Mouse (Mus musculus) megakaryocyte, embryonic 14.5 days (primary cell): ENCODE data around the gene Lnx1. TPM values are rescaled to one million over a fixed set of nuclear protein-coding genes. Genes with fewer than 3 reads are reported as not detected.

Source experiments
- H3K27me3 ChIP-seq: replicated peaks from 2 replicates; pipeline ENCODE3; 2012; ENCODE audit warnings: inconsistent platforms
- H3K36me3 ChIP-seq: replicated peaks from 2 replicates; pipeline ENCODE3; 2012; ENCODE audit warnings: low read length, inconsistent platforms, mixed read lengths
- H3K4me1 ChIP-seq: 2 replicates; pipeline ENCODE4 v1.6.1; 2012; ENCODE audit warnings: inconsistent platforms
- H3K4me3 ChIP-seq: replicated peaks from 2 replicates; pipeline ENCODE3; 2012; ENCODE audit warnings: moderate library complexity, mild to moderate bottlenecking, inconsistent platforms
- H3K9me3 ChIP-seq: 2 replicates; pipeline ENCODE4 v1.6.1; 2012; ENCODE audit warnings: inconsistent platforms
- FLI1 ChIP-seq: IDR thresholded peaks from 2 replicates; pipeline ENCODE4 v1.6.1; 2012; ENCODE audit warnings: low read length, inconsistent platforms, mixed read lengths
- GATA1 ChIP-seq: IDR thresholded peaks from 3 replicates; pipeline ENCODE4 v1.6.1; 2012; ENCODE audit warnings: mixed read lengths, low read length, inconsistent platforms, borderline replicate concordance
- polyA plus RNA-seq: library from polyadenylated mRNA; stranded (reverse); fragments of >175 nt; gene quantifications from 2 replicates; pipeline ENCODE4 v1.2.3, GENCODE M21; 2012; ENCODE audit warnings: low replicate concordance; ENCODE audit not compliant: insufficient read depth

The Lnx1 gene
- polyA plus RNA-seq, 1 experiment = not detected

GRCm38 (mm10) chr5:74640504-74640903 lies 62.2 kb downstream of the Lnx1 start:
- TF ChIP-seq FLI1 (no peak), GATA1 (no peak)
- Histone ChIP-seq H3K4me3 (no peak overlapping the region), H3K36me3 (no peaks in the 10 kb centered on the region), H3K27me3 (peaks cover 29% of the 10 kb centered on the region), H3K9me3 (no peaks in the 10 kb centered on the region), H3K4me1 (no peaks in the 10 kb centered on the region)

GRCm38 (mm10) chr5:74639516-74639915 lies 63.2 kb downstream of the Lnx1 start:
- TF ChIP-seq FLI1 (no peak), GATA1 (no peak)
- Histone ChIP-seq H3K27me3 (peaks cover 30% of the 10 kb centered on the region), H3K4me3 (no peak overlapping the region), H3K4me1 (no peaks in the 10 kb centered on the region), H3K9me3 (no peaks in the 10 kb centered on the region), H3K36me3 (no peaks in the 10 kb centered on the region)

- H3K9me3 ChIP-seq = no peaks in the 10 kb centered on the region
- no peak overlapping the region for H3K4me3 ChIP-seq
- H3K4me1 ChIP-seq = no peaks in the 10 kb centered on the region
- peaks cover 23% of the 10 kb centered on the region for H3K27me3 ChIP-seq
- H3K36me3 ChIP-seq = no peaks in the 10 kb centered on the region
- TF ChIP-seq GATA1 = no peak
These were observed 68.3 kb downstream of the Lnx1 start for GRCm38 (mm10) chr5:74634391-74634790.

GRCm38 (mm10) chr5:74633453-74633852 lies 69.3 kb downstream of the Lnx1 start:
- no peak overlapping the region for H3K4me3 ChIP-seq
- H3K4me1 ChIP-seq = no peaks in the 10 kb centered on the region
- no peaks in the 10 kb centered on the region for H3K36me3 ChIP-seq
- peaks cover 15% of the 10 kb centered on the region for H3K27me3 ChIP-seq
- no peaks in the 10 kb centered on the region for H3K9me3 ChIP-seq
- TF ChIP-seq FLI1 (no peak), GATA1 (no peak)

GRCm38 (mm10) chr5:74632369-74633114 lies 70.2 kb downstream of the Lnx1 start:
- Histone ChIP-seq H3K27me3 (peaks cover 11% of the 10 kb centered on the region), H3K9me3 (no peaks in the 10 kb centered on the region), H3K36me3 (no peaks in the 10 kb centered on the region), H3K4me3 (no peak overlapping the region), H3K4me1 (no peaks in the 10 kb centered on the region)
- TF ChIP-seq GATA1 = no peak
- no peak for TF ChIP-seq FLI1

GRCm38 (mm10) chr5:74628001-74628400 lies 74.7 kb downstream of the Lnx1 start:
- no peak overlapping the region for H3K4me3 ChIP-seq
- H3K4me1 ChIP-seq = no peaks in the 10 kb centered on the region
- no peaks in the 10 kb centered on the region for H3K36me3 ChIP-seq
- no peak for TF ChIP-seq GATA1
- no peak for TF ChIP-seq FLI1
- H3K9me3 ChIP-seq = no peaks in the 10 kb centered on the region
- H3K27me3 ChIP-seq = peaks cover 11% of the 10 kb centered on the region

- no peaks in the 10 kb centered on the region for H3K36me3 ChIP-seq
- peaks cover 9% of the 10 kb centered on the region for H3K27me3 ChIP-seq
- H3K4me3 ChIP-seq = no peak overlapping the region
- no peaks in the 10 kb centered on the region for H3K9me3 ChIP-seq
- no peaks in the 10 kb centered on the region for H3K4me1 ChIP-seq
- TF ChIP-seq GATA1 = no peak
- no peak for TF ChIP-seq FLI1
These were observed 78.3 kb downstream of the Lnx1 start for GRCm38 (mm10) chr5:74624385-74624784.

GRCm38 (mm10) chr5:74623316-74624000 lies 79.3 kb downstream of the Lnx1 start:
- TF ChIP-seq FLI1 (no peak), GATA1 (no peak)
- Histone ChIP-seq H3K9me3 (no peaks in the 10 kb centered on the region), H3K4me3 (no peak overlapping the region), H3K4me1 (no peaks in the 10 kb centered on the region), H3K36me3 (no peaks in the 10 kb centered on the region), H3K27me3 (peaks cover 9% of the 10 kb centered on the region)

- Histone ChIP-seq H3K36me3 (no peaks in the 10 kb centered on the region), H3K4me1 (no peaks in the 10 kb centered on the region), H3K27me3 (peaks cover 9% of the 10 kb centered on the region), H3K9me3 (no peaks in the 10 kb centered on the region), H3K4me3 (no peak overlapping the region)
- TF ChIP-seq GATA1 (no peak), FLI1 (no peak)
These were observed 80.8 kb downstream of the Lnx1 start for GRCm38 (mm10) chr5:74621691-74622470.
